Mouse (Mus musculus): ENCODE data around the gene Edn1. TPM values are rescaled to one million over a fixed set of nuclear protein-coding genes. Genes with fewer than 3 reads are reported as not detected.

The Edn1 gene
- total and polyA plus RNA-seq, 3 experiments = 0.11 TPM; not detected in 2

GRCm38 (mm10) chr13:42298766-42299165 is 2.5 kb upstream of the Edn1 start:
- H3K27me3 ChIP-seq (ENCODE audit: insufficient read depth, low read length) = no peaks in the 10 kb centered on the region

DNA sequence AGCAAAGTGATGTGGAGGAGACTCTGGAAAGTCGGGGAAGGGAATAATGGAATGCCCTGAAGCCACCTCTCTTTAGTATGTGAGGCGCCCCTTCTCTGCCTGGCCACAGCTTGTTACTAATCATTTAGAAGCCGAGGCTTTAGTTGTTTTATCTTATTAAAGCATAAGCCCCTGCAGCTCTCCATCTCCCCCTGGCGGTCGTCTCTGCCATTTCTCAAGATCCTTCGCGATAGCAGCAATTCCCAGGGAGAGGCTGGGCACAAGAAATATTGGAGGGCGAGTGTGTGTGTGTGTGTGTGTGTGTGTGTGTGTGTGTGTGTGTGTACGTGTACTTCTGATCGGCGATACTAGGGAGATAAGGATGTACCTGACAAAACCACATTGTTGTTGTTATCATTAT is 709 bp upstream of the Edn1 start:
- no peaks in the 10 kb centered on the region for H3K36me3 ChIP-seq (replicated peaks)
- no peaks in the 10 kb centered on the region for H3K9me3 ChIP-seq (replicated peaks)
- no peak for DNase-seq (ENCODE audit: low spot score)
- no peak overlapping the region for H3K4me3 ChIP-seq (ENCODE audit: low read depth, low read length)
- no peak for ATAC-seq (ENCODE audit: extremely low read depth, insufficient number of reproducible peaks, low FRiP score, poor library complexity, severe bottlenecking)
- no peaks in the 10 kb centered on the region for H3K4me1 ChIP-seq (ENCODE audit: insufficient read depth, low read depth, low read length)
- H3K27me3 ChIP-seq (ENCODE audit: insufficient read depth, low read length) = no peaks in the 10 kb centered on the region
- TF ChIP-seq POLR2AphosphoS5 (IDR thresholded peaks at IDR 0.05; ENCODE audit: insufficient replicate concordance, low read depth, low read length) = no peak
- peak; percentile 25; the same call in 1 of the 2 replicates for TF ChIP-seq CTCF (IDR thresholded peaks at IDR 0.05; ENCODE audit: low read depth, low read length)
- TF ChIP-seq TAL1 (conservative IDR thresholded peaks at IDR 0.05; ENCODE audit: low read depth, low read length) = no peak
- no peak for TF ChIP-seq GATA1 (IDR thresholded peaks at IDR 0.05; ENCODE audit: borderline replicate concordance, low read length)
- no peak for TF ChIP-seq GATA2 (IDR thresholded peaks at IDR 0.05; ENCODE audit: borderline replicate concordance, low read depth, low read length)

More at GRCm38 (mm10) chr13:42298766-42299165, 2.5 kb upstream of the Edn1 start:
- H3K36me3 ChIP-seq (replicated peaks) = no peaks in the 10 kb centered on the region
- TF ChIP-seq TAL1 (conservative IDR thresholded peaks at IDR 0.05; ENCODE audit: low read depth, low read length) (no peak), GATA2 (IDR thresholded peaks at IDR 0.05; ENCODE audit: borderline replicate concordance, low read depth, low read length) (no peak), GATA1 (IDR thresholded peaks at IDR 0.05; ENCODE audit: borderline replicate concordance, low read length) (no peak), CTCF (IDR thresholded peaks at IDR 0.05; ENCODE audit: low read depth, low read length) (no peak), POLR2AphosphoS5 (IDR thresholded peaks at IDR 0.05; ENCODE audit: insufficient replicate concordance, low read depth, low read length) (no peak)
- ATAC-seq (ENCODE audit: extremely low read depth, insufficient number of reproducible peaks, low FRiP score, poor library complexity, severe bottlenecking) = no peak
- no peak for DNase-seq (ENCODE audit: low spot score)
- no peaks in the 10 kb centered on the region for H3K9me3 ChIP-seq (replicated peaks)
- H3K4me1 ChIP-seq (ENCODE audit: insufficient read depth, low read depth, low read length) = no peaks in the 10 kb centered on the region
- no peak overlapping the region for H3K4me3 ChIP-seq (ENCODE audit: low read depth, low read length)

DNA sequence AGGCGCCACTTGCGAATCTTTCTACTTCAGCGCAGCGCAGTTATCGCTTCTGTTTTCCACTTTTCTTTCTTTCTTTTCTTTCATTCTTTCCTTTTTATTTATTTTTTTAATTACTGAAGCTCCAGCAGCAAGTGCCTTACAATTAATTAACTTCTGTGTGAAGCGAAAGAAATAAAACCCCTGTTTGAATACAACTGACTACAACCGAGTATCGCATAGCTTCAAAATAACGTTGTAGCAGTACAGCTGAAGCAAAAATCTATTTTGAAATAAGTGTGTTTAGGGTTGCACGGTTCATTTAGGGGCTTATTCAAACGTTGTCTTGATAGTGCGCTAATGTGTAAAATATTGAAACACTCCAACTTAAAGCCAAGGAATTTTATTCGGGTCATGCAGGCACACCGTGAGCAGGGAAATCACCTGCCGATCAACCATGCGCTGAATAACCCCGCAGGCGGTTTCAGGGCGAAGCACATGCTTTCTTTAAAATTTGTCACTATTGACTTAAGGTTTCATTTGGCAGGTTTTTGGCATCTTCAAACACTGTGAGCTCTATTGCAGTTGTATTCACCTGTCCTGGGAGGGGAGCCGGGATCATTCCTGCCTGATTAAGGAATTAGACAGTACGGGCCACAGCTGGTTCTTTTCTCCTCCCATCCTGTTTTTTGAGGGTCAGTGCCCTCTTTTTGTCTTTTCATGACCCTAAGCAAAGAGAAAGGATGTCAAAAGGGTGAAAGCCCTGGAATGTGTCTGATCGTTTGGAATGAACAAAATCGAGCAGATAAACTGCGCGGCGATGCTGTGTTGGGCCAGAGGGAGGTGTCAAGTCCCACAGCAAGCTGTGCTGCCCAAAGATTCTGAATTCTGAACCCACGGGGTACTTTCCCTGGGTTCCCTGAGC is 935 bp downstream of the Edn1 start:
- H3K36me3 ChIP-seq (replicated peaks) = no peaks in the 10 kb centered on the region
- no peak overlapping the region for H3K4me3 ChIP-seq (ENCODE audit: low read depth, low read length)
- H3K27me3 ChIP-seq (ENCODE audit: insufficient read depth, low read length) = no peaks in the 10 kb centered on the region
- DNase-seq (ENCODE audit: low spot score) (no peak), ATAC-seq (ENCODE audit: extremely low read depth, insufficient number of reproducible peaks, low FRiP score, poor library complexity, severe bottlenecking) (no peak)
- H3K4me1 ChIP-seq (ENCODE audit: insufficient read depth, low read depth, low read length) = no peaks in the 10 kb centered on the region
- H3K9me3 ChIP-seq (replicated peaks) = no peaks in the 10 kb centered on the region
- TF ChIP-seq CTCF (IDR thresholded peaks at IDR 0.05; ENCODE audit: low read depth, low read length) = no peak
- no peak for TF ChIP-seq POLR2AphosphoS5 (IDR thresholded peaks at IDR 0.05; ENCODE audit: insufficient replicate concordance, low read depth, low read length)
- no peak for TF ChIP-seq TAL1 (conservative IDR thresholded peaks at IDR 0.05; ENCODE audit: low read depth, low read length)
- TF ChIP-seq GATA2 (IDR thresholded peaks at IDR 0.05; ENCODE audit: borderline replicate concordance, low read depth, low read length) = no peak
- TF ChIP-seq GATA1 (IDR thresholded peaks at IDR 0.05; ENCODE audit: borderline replicate concordance, low read length) = no peak

DNA sequence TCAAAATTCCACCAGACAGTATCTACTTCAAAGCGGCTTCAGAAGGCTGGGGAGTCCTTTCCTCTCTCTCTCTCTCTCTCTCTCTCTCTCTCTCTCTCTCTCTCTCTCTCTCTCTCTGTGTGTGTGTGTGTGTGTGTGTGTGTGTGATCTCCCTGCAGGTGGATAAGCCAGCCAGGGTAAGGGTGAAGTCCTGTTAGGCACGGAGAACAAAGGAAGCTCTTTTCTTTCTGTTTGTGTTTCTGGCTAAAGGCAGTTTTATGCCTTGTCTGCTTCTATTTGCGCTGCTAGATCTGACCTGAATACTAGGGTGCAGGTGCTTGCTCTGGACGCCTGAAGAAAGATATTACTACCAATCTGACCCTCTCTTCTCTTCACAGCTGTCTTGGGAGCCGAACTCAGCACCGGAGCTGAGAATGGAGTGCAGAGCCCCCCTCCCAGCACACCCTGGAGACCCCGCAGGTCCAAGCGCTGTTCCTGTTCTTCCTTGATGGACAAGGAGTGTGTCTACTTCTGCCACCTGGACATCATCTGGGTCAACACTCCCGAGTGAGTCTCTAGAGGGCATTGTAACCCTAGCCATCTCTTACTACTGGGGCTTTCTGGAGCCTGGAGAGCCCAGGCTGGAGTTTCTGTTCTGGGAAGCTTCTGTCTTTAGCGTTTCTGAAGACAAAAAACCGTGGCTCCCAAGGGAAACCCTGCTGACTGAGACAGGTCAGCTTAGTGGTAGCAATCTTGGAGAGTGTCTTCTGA is 2.1 kb downstream of the Edn1 start:
- no peaks in the 10 kb centered on the region for H3K4me1 ChIP-seq (ENCODE audit: insufficient read depth, low read depth, low read length)
- no peak for ATAC-seq (ENCODE audit: extremely low read depth, insufficient number of reproducible peaks, low FRiP score, poor library complexity, severe bottlenecking)
- no peaks in the 10 kb centered on the region for H3K27me3 ChIP-seq (ENCODE audit: insufficient read depth, low read length)
- H3K36me3 ChIP-seq (replicated peaks) = no peaks in the 10 kb centered on the region
- no peak overlapping the region for H3K4me3 ChIP-seq (ENCODE audit: low read depth, low read length)
- TF ChIP-seq GATA2 (IDR thresholded peaks at IDR 0.05; ENCODE audit: borderline replicate concordance, low read depth, low read length) (no peak), POLR2AphosphoS5 (IDR thresholded peaks at IDR 0.05; ENCODE audit: insufficient replicate concordance, low read depth, low read length) (no peak), TAL1 (conservative IDR thresholded peaks at IDR 0.05; ENCODE audit: low read depth, low read length) (no peak), CTCF (IDR thresholded peaks at IDR 0.05; ENCODE audit: low read depth, low read length) (no peak), GATA1 (IDR thresholded peaks at IDR 0.05; ENCODE audit: borderline replicate concordance, low read length) (no peak)
- no peak for DNase-seq (ENCODE audit: low spot score)
- no peaks in the 10 kb centered on the region for H3K9me3 ChIP-seq (replicated peaks)

- Histone ChIP-seq H3K4me1 (ENCODE audit: insufficient read depth, low read depth, low read length) (no peaks in the 10 kb centered on the region), H3K4me3 (ENCODE audit: low read depth, low read length) (no peak overlapping the region), H3K9me3 (replicated peaks) (no peaks in the 10 kb centered on the region), H3K27me3 (ENCODE audit: insufficient read depth, low read length) (no peaks in the 10 kb centered on the region), H3K36me3 (replicated peaks) (no peaks in the 10 kb centered on the region)
- DNase-seq (ENCODE audit: low spot score) (no peak), ATAC-seq (ENCODE audit: extremely low read depth, insufficient number of reproducible peaks, low FRiP score, poor library complexity, severe bottlenecking) (no peak)
- no peak for TF ChIP-seq GATA1 (IDR thresholded peaks at IDR 0.05; ENCODE audit: borderline replicate concordance, low read length)
- no peak for TF ChIP-seq GATA2 (IDR thresholded peaks at IDR 0.05; ENCODE audit: borderline replicate concordance, low read depth, low read length)
- TF ChIP-seq CTCF (IDR thresholded peaks at IDR 0.05; ENCODE audit: low read depth, low read length) = no peak
- no peak for TF ChIP-seq TAL1 (conservative IDR thresholded peaks at IDR 0.05; ENCODE audit: low read depth, low read length)
- no peak for TF ChIP-seq POLR2AphosphoS5 (IDR thresholded peaks at IDR 0.05; ENCODE audit: insufficient replicate concordance, low read depth, low read length)
These were observed 2.9 kb downstream of the Edn1 start for GRCm38 (mm10) chr13:42304139-42304538.
